Mouse (Mus musculus) thymus, adult 2 months (tissue): Measurements from ENCODE around the gene 1700015G11Rik. TPM values are rescaled to one million over a fixed set of nuclear protein-coding genes. Genes with fewer than 3 reads are reported as not detected.

Experiments used
- DNase-seq: peaks from one replicate; pipeline ENCODE4 v3.0.0; 2021
- H3K27ac ChIP-seq: fragments of 200-500 bp; 2 replicates; pipeline ENCODE4 v1.5.1; 2012; ENCODE audit warnings: low read length, control low read depth; ENCODE audit not compliant: control insufficient read depth, insufficient read depth
- H3K27me3 ChIP-seq: fragments of 200-500 bp; 2 replicates; pipeline ENCODE4 v1.6.1; 2012; ENCODE audit warnings: mild to moderate bottlenecking, low read length, moderate library complexity, mixed read lengths; ENCODE audit not compliant: control insufficient read depth, insufficient read depth
- H3K36me3 ChIP-seq: fragments of 200-500 bp; 2 replicates; pipeline ENCODE4 v1.6.1; 2012; ENCODE audit warnings: mild to moderate bottlenecking, low read length, moderate library complexity; ENCODE audit not compliant: control insufficient read depth, insufficient read depth
- H3K4me1 ChIP-seq: fragments of 200-500 bp; replicated peaks from 2 replicates; pipeline ENCODE4 v1.6.1; 2012; ENCODE audit warnings: low read length; ENCODE audit not compliant: control insufficient read depth, insufficient read depth
- H3K4me3 ChIP-seq: fragments of 200-500 bp; 2 replicates; pipeline ENCODE4 v1.5.1; 2012; ENCODE audit warnings: mild to moderate bottlenecking, low read length, control low read depth, moderate library complexity; ENCODE audit not compliant: control insufficient read depth, insufficient read depth
- CTCF ChIP-seq: fragments of 200-500 bp; IDR thresholded peaks from 2 replicates; pipeline ENCODE4 v1.5.1; 2012; ENCODE audit warnings: mild to moderate bottlenecking, control low read depth, low read length, moderate library complexity, borderline replicate concordance; ENCODE audit not compliant: control insufficient read depth, poor library complexity, insufficient read depth; ENCODE audit errors: extremely low read depth
- POLR2A ChIP-seq: fragments of 200-500 bp; IDR thresholded peaks from 2 replicates; pipeline ENCODE4 v1.6.1; 2012; ENCODE audit warnings: mild to moderate bottlenecking, low read length, control low read depth, moderate library complexity; ENCODE audit not compliant: control insufficient read depth, poor library complexity, insufficient read depth; ENCODE audit errors: extremely low read depth
- WGBS: fragments of 180-500 bp; shearing (Covaris S2); methylation state at CpG from one replicate; pipeline ENCODE4 v1.1.7; 2018; 5-methylcytosine and 5-hydroxymethylcytosine counted together
- polyA plus RNA-seq: library from polyadenylated mRNA; depleted of rRNA; stranded (reverse); fragments of >200 nt; gene quantifications from 2 replicates; pipeline ENCODE4 v1.2.3, GENCODE M21; 2012

1700015G11Rik gene
- polyA plus RNA-seq, 1 experiment = not detected

DNA sequence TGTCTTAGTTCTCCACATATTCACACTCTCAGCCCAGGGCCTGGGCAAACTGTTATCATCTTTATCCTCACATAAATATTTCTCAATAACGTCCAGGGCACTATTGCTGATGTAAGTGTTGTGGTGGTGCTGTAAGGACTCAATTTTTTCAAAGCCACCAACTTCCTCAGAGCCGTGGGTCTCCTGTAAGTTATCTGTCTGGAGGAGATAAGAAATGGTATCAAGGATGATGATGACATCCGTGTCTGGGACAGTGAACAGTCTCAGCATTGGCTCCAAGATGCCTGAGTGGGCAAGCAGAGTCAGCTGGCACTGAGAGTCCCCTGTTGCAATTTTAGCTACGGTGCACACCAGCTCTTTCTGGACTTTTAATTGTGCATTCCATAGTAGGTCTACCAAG lies 6.5 kb upstream of the 1700015G11Rik start:
- Histone ChIP-seq H3K4me1 (no peaks in the 10 kb centered on the region), H3K36me3 (no peaks in the 10 kb centered on the region), H3K4me3 (no peak overlapping the region), H3K27ac (no peak overlapping the region), H3K27me3 (no peaks in the 10 kb centered on the region)
- WGBS = 79% methylated on average over 4 of the region's 4 CpGs
- no peak for TF ChIP-seq POLR2A
- TF ChIP-seq CTCF = no peak
- no peak for DNase-seq

DNA sequence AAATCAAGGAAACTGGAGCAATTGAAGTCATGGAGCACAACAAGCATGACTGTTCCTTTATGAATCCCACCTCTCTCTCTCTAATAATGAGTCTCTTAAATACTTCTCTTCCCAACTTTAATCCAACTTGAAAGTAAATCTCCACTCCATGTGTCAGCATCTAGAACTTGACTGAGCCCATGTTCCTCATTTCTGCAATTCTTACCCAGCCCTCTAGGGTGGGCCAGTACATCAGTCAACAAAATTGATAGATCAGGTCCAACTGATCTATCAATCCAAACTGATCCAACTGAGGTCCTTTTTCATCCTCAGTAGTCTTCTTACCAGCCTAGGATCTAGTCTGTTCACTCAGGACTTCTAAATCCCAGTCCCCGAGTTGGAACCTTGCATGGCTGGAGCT lies 348 bp downstream of the 1700015G11Rik start:
- H3K36me3 ChIP-seq = no peaks in the 10 kb centered on the region
- no peak overlapping the region for H3K27ac ChIP-seq
- DNase-seq = no peak
- no peak overlapping the region for H3K4me3 ChIP-seq
- whole genome bisulfite sequencing = 93% methylated on average over 1 of the region's 1 CpGs
- TF ChIP-seq POLR2A (no peak), CTCF (no peak)
- H3K27me3 ChIP-seq = no peaks in the 10 kb centered on the region
- H3K4me1 ChIP-seq = no peaks in the 10 kb centered on the region

DNA sequence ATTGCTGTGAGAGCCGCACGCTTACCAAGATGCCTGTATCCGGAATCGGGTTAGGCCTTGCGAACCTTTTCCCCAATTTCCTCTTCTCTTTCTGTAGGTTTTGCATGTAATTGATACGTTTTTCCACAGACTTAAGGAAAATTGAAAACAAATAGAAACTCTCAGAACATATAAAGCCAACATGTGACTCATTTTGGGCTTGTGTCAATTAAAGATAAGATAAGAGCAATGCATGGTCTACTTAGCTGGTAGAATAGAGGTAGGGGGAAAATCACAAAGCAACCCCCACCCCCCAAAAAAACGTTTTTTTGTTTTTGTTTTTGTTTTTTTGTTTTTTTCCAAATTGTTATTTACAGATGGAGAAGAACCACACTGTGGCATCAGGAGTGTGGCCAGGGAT lies 2.1 kb downstream of the 1700015G11Rik start:
- Histone ChIP-seq H3K27me3 (no peaks in the 10 kb centered on the region), H3K4me3 (no peak overlapping the region), H3K27ac (no peak overlapping the region), H3K4me1 (no peaks in the 10 kb centered on the region), H3K36me3 (no peaks in the 10 kb centered on the region)
- TF ChIP-seq POLR2A (no peak), CTCF (no peak)
- DNase-seq = no peak
- WGBS = 82% methylated on average over 7 of the region's 7 CpGs

DNA sequence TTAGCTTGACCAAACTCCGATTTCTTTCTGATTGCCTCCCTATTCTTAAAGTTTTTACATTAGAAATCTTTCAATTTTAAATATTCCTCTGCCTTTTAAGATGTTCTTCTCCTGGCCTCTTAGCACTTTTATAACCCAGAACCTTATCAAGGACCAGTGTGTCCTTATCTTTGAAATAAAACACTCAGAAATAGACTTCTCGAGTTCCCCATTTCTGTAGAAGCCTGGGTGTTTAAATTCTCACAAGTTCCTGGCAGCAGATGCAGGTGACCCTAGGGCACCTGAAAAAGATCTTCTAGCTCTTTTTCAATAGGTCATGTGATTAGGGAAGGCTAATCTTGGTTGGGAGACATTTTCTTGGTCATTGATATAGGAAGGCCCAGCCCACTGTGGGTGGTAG lies 8.4 kb downstream of the 1700015G11Rik start:
- Histone ChIP-seq H3K36me3 (no peaks in the 10 kb centered on the region), H3K4me1 (no peaks in the 10 kb centered on the region), H3K27me3 (no peaks in the 10 kb centered on the region; the same call in 1 of the 2 replicates), H3K4me3 (no peak overlapping the region), H3K27ac (no peak overlapping the region)
- WGBS = 80% methylated on average over 2 of the region's 2 CpGs
- TF ChIP-seq POLR2A (no peak), CTCF (no peak)
- no peak for DNase-seq

DNA sequence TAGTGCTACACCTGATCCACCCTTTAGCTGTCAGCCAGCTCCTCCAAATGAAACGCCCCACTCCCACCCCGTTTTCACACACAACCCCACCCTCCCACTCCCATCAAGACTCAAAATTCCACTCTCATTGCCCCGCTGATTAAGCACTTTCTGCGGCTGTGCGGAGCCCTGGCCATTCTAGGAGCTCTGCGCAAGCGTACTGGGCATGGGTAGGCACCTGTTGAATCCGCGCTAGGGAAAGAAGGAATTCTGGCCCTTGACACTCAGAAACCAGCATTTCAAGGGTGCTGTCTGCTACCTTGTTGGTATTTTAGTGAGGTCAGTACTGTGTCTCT lies 9.3 kb downstream of the 1700015G11Rik start:
- WGBS = 3% methylated on average over 9 of the region's 9 CpGs
- TF ChIP-seq POLR2A (no peak), CTCF (no peak)
- Histone ChIP-seq H3K4me1 (no peaks in the 10 kb centered on the region), H3K36me3 (no peaks in the 10 kb centered on the region), H3K27me3 (no peaks in the 10 kb centered on the region; the same call in 1 of the 2 replicates), H3K27ac (no peak overlapping the region), H3K4me3 (peak overlapping the region; percentile 7; the same call in 1 of the 2 replicates)
- no peak for DNase-seq

DNA sequence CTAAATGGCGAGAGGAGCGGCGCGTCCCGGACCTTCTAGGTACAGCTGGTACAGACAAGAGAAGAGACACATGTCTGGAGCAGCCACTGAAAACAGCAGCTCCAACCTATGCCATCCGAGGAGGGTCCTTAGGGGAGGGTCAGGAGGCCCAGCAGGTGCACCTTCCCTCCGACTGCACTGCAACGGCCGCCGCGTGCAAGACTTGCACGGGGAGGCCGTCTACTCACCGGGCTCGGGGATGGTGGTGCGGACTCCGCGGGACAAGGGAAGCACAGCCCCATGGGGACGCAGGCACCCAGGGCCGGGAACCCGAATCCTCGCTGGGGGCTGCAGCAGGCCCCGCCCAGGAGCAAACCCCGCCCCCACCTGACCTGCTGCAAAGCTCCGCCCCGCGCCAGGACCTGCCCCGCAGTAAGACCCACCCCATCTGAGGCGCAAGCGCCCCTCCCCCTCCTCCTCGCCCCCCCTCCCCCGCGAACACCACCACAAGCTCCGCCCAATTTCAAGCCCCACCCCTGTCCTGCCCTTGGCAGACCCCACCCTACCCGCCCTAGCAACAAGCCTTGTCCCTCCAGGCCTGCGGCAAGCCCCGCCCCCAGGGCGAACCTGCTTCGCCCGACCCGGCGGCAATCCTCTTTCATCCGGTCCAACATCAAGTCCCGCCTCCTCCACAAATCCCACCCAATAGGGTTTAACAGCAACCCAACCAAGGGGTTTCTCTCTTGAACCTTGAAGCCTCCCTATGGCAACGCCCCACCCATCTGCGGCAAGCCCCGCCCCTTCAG lies 9.8 kb downstream of the 1700015G11Rik start, which contains the start of gene Svip:
TSS of gene Svip (minus strand) at position 508 of the 785 bp plus-strand sequence.
- no peak within 1 kb of the TSS for H3K27ac ChIP-seq
- TF ChIP-seq CTCF (no peak), POLR2A (no peak)
- H3K4me1 ChIP-seq = no peaks in the 10 kb centered on the region
- H3K36me3 ChIP-seq = no peaks in the 10 kb centered on the region
- peak within 1 kb of the TSS; percentile 40 for H3K4me3 ChIP-seq
- peak; percentile 43 for DNase-seq
- WGBS = under 1% methylated on average over 44 of the region's 47 CpGs
- no peaks in the 10 kb centered on the region; the same call in 1 of the 2 replicates for H3K27me3 ChIP-seq
